Mouse (Mus musculus) layer of hippocampus, postnatal 14 days (tissue): ENCODE results near the gene Mep1a. TPM values are rescaled to one million over a fixed set of nuclear protein-coding genes. Genes with fewer than 3 reads are reported as not detected.

Experiments used
- DNase-seq, 2 experiments: peaks; one replicate each; pipeline ENCODE4 v3.0.0; 2021 to 2022; ENCODE audit warnings: low spot score in 2 of 2, mixed read lengths in 1 of 2
- total RNA-seq, 2 experiments: library from RNA; stranded (reverse); gene quantifications; 2 replicates each; pipeline ENCODE4 v1.2.3; 2021

Gene Mep1a
- total RNA-seq, 2 experiments from 2014 or later = not detected

GRCm38 (mm10) chr17:43488439-43489151, 14.0 kb downstream of the Mep1a start:
- no peak for DNase-seq

GRCm38 (mm10) chr17:43485982-43486381, 16.6 kb downstream of the Mep1a start:
- no peak for DNase-seq

- no peak for DNase-seq
Measured at GRCm38 (mm10) chr17:43477621-43478020, 25.0 kb downstream of the Mep1a start.

- no peak for DNase-seq
Measured at GRCm38 (mm10) chr17:43474775-43475174, 27.8 kb downstream of the Mep1a start.

GRCm38 (mm10) chr17:43472558-43472957, 30.1 kb downstream of the Mep1a start:
- DNase-seq = no peak

GRCm38 (mm10) chr17:43470039-43470438, 32.6 kb downstream of the Mep1a start:
- DNase-seq = no peak

- peak; percentile 69 to 74 for DNase-seq
Measured at GRCm38 (mm10) chr17:43460245-43461181, 42.1 kb downstream of the Mep1a start.

GRCm38 (mm10) chr17:43459737-43460230, 42.8 kb downstream of the Mep1a start:
- DNase-seq = no peak

GRCm38 (mm10) chr17:43458598-43458997, 44.0 kb downstream of the Mep1a start:
- peak; percentile 59 to 78 for DNase-seq

- no peak for DNase-seq
Measured at GRCm38 (mm10) chr17:43451216-43451615, 51.4 kb downstream of the Mep1a start.

- no peak for DNase-seq
Measured at GRCm38 (mm10) chr17:43434485-43434884, 68.1 kb downstream of the Mep1a start.

- DNase-seq = no peak
Measured at GRCm38 (mm10) chr17:43431692-43432091, 70.9 kb downstream of the Mep1a start.

Other genes with a start within 250 kb of the Mep1a start
- gene Adgrf1, start 232.5 kb downstream of the Mep1a start, total RNA-seq = under 1 TPM in 1 of 2 experiments, not detected in 1; 0.07 TPM
- 10 to 100 TPM; 31.2 to 34.1 TPM for gene Adgrf5, start 142.4 kb downstream of the Mep1a start, total RNA-seq
- under 1 TPM in 1 of 2 experiments, not detected in 1; 0.51 TPM for gene Ankrd66, start 40.8 kb upstream of the Mep1a start, total RNA-seq
- 10 to 100 TPM; 90.7 to 93.7 TPM for gene Pla2g7, start 65.3 kb upstream of the Mep1a start, total RNA-seq
- gene Tdrd6, start 127.5 kb upstream of the Mep1a start, total RNA-seq = under 1 TPM; 0.38 to 0.55 TPM
- 10 to 100 TPM; 30.3 to 34.8 TPM for gene Slc25a27, start 164.4 kb upstream of the Mep1a start, total RNA-seq
- 1 to 10 TPM in 1 of 2 experiments, under 1 TPM in 1; 0.99 to 1.6 TPM for gene Cyp39a1, start 164.6 kb upstream of the Mep1a start, total RNA-seq